In the genomic region with DNA sequence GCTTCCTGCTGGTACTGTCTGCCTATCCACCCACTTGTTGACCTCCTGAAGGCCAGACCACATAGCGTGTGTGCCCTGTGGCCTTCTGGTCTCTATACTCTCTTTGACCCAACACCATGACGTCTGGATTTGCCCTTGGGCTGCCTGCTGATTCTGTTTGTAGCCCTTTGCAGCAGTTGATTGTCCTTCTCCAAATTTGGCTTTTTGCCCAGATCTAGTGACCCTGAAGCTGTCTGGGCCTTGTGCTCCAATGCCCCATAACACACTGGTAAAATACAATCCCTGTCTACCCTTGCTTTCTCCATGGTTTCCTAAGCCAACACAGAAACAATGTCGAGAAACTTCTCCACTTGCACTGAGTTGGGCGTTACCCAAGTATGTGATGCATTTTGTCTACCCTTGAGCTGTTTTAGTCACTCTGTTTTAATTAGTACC, we compare ENCODE assay signal across 12 mouse cellular contexts.
DNase-seq lines count a peak whose midpoint lies in the region; ATAC-seq and TF ChIP-seq lines count a peak whose summit lies in the region.
"Had no signal": no experiment of that assay in that cellular context is flagged by ENCODE, and none has a peak within 500 bp of the region (broad histone marks: within the 10 kb centered on the region; RNA-seq: fewer than 3 reads in every experiment).

No protein-coding gene starts in this region.

- 73% methylated on average over 4 of the region's 4 CpGs for WGBS in heart, postnatal 0 days
- WGBS in stomach, embryonic 15.5 days = 70% methylated on average over 4 of the region's 4 CpGs
- 73% methylated on average over 4 of the region's 4 CpGs for WGBS in stomach, postnatal 0 days
- 42% methylated on average over 4 of the region's 4 CpGs for WGBS in hindbrain, embryonic 12.5 days

- H3K36me3 ChIP-seq in heart, postnatal 0 days (replicated peaks; ENCODE audit: control insufficient read depth, insufficient read depth, low read length) = no peaks in the 10 kb centered on the region
- no peaks in the 10 kb centered on the region for H3K36me3 ChIP-seq in stomach, embryonic 15.5 days
- no peaks in the 10 kb centered on the region for H3K36me3 ChIP-seq in stomach, postnatal 0 days (ENCODE audit: control insufficient read depth, insufficient read depth, low read length)
- H3K36me3 ChIP-seq in hindbrain, embryonic 12.5 days = no peaks in the 10 kb centered on the region
- H3K36me3 ChIP-seq: midbrain, embryonic 12.5 days had no signal

- TF ChIP-seq EP300 in heart, postnatal 0 days (IDR thresholded peaks at IDR 0.05; ENCODE audit: low read depth) = no peak
- no peak for TF ChIP-seq EP300 in stomach, postnatal 0 days (optimal IDR thresholded peaks at IDR 0.05)

- no peak overlapping the region for H3K27ac ChIP-seq in heart, postnatal 0 days (ENCODE audit: low read depth)
- no peak overlapping the region for H3K27ac ChIP-seq in stomach, embryonic 15.5 days
- H3K27ac ChIP-seq in stomach, postnatal 0 days (replicated peaks) = no peak overlapping the region
- no peak overlapping the region for H3K27ac ChIP-seq in hindbrain, embryonic 12.5 days
- H3K27ac ChIP-seq: layer of hippocampus, adult 2 months; liver, embryonic 14.5 days; midbrain, embryonic 12.5 days had no signal

- no peaks in the 10 kb centered on the region for H3K4me1 ChIP-seq in heart, postnatal 0 days (ENCODE audit: control insufficient read depth, insufficient read depth)
- no peaks in the 10 kb centered on the region for H3K4me1 ChIP-seq in stomach, embryonic 15.5 days
- no peaks in the 10 kb centered on the region for H3K4me1 ChIP-seq in stomach, postnatal 0 days (replicated peaks; ENCODE audit: control insufficient read depth, insufficient read depth)
- peaks cover 4% of the 10 kb centered on the region; the same call in 1 of the 2 replicates for H3K4me1 ChIP-seq in hindbrain, embryonic 12.5 days

- no peaks in the 10 kb centered on the region for H3K9me3 ChIP-seq in heart, postnatal 0 days (replicated peaks; ENCODE audit: control insufficient read depth, low read length)
- H3K9me3 ChIP-seq in stomach, embryonic 15.5 days = no peaks in the 10 kb centered on the region
- no peaks in the 10 kb centered on the region for H3K9me3 ChIP-seq in stomach, postnatal 0 days (ENCODE audit: control insufficient read depth, low read length)
- H3K9me3 ChIP-seq in hindbrain, embryonic 12.5 days (replicated peaks) = no peaks in the 10 kb centered on the region
- H3K9me3 ChIP-seq: midbrain, embryonic 12.5 days had no signal

- no peak for DNase-seq in heart, postnatal 0 days (ENCODE audit: low spot score)
- no peak for DNase-seq in heart, postnatal 25 days (ENCODE audit: low spot score)
- no peak for DNase-seq in stomach, postnatal 0 days (ENCODE audit: low spot score)
- no peak for DNase-seq in thymus, postnatal 14 days
- no peak for DNase-seq in lung, postnatal 10 days
- DNase-seq: B cell, adult 2 months had no signal

- H3K4me3 ChIP-seq in heart, postnatal 0 days (ENCODE audit: low read depth, low read length) = no peak overlapping the region
- no peak overlapping the region for H3K4me3 ChIP-seq in stomach, embryonic 15.5 days (replicated peaks)
- no peak overlapping the region for H3K4me3 ChIP-seq in stomach, postnatal 0 days (ENCODE audit: low read depth, low read length)
- no peak overlapping the region for H3K4me3 ChIP-seq in hindbrain, embryonic 12.5 days
- H3K4me3 ChIP-seq: layer of hippocampus, adult 2 months; midbrain, embryonic 12.5 days had no signal

- 0 out of 2 replicates have a peak, but pooled peaks have one; percentile 11 for ATAC-seq in heart, postnatal 0 days (ENCODE audit: insufficient read depth, low read depth)
- peak; percentile 14; the same call in 1 of the 2 replicates for ATAC-seq in stomach, embryonic 15.5 days (ENCODE audit: insufficient read depth, low FRiP score, low read depth)
- no peak for ATAC-seq in stomach, postnatal 0 days (ENCODE audit: low FRiP score, low TSS enrichment)
- ATAC-seq in hindbrain, embryonic 12.5 days (ENCODE audit: low FRiP score) = peak; percentile 46; the same call in 1 of the 2 replicates
- no peak for ATAC-seq in erythroid progenitor cell, adult 5-6 weeks (replicated peaks; ENCODE audit: low FRiP score, poor library complexity, severe bottlenecking)

- no peak for TF ChIP-seq CTCF in heart, postnatal 0 days (IDR thresholded peaks at IDR 0.05; ENCODE audit: low read depth)
- TF ChIP-seq CTCF in stomach, postnatal 0 days (IDR thresholded peaks at IDR 0.05; ENCODE audit: low read depth) = no peak

- no peaks in the 10 kb centered on the region for H3K27me3 ChIP-seq in heart, postnatal 0 days (ENCODE audit: control insufficient read depth, insufficient read depth, low read length)
- no peaks in the 10 kb centered on the region for H3K27me3 ChIP-seq in stomach, embryonic 15.5 days (replicated peaks)
- H3K27me3 ChIP-seq in stomach, postnatal 0 days (ENCODE audit: control insufficient read depth, insufficient read depth, low read length) = no peaks in the 10 kb centered on the region
- H3K27me3 ChIP-seq in hindbrain, embryonic 12.5 days = no peaks in the 10 kb centered on the region
- H3K27me3 ChIP-seq: midbrain, embryonic 12.5 days had no signal

- intact Hi-C loops in heart, postnatal 25 days (cut with DNase I) = no loop called here

- no peak overlapping the region for H3K9ac ChIP-seq in heart, postnatal 0 days (replicated peaks; ENCODE audit: low read depth, low read length)
- H3K9ac ChIP-seq in stomach, embryonic 15.5 days = no peak overlapping the region
- H3K9ac ChIP-seq in stomach, postnatal 0 days (ENCODE audit: low read length) = no peak overlapping the region
- H3K9ac ChIP-seq in hindbrain, embryonic 12.5 days = no peak overlapping the region
- H3K9ac ChIP-seq: liver, embryonic 14.5 days; midbrain, embryonic 12.5 days had no signal

- H3K4me2 ChIP-seq in heart, postnatal 0 days (ENCODE audit: low read depth, low read length) = no peak overlapping the region
- H3K4me2 ChIP-seq in stomach, embryonic 15.5 days = no peak overlapping the region
- H3K4me2 ChIP-seq in stomach, postnatal 0 days (replicated peaks; ENCODE audit: low read depth) = no peak overlapping the region
- no peak overlapping the region for H3K4me2 ChIP-seq in hindbrain, embryonic 12.5 days (replicated peaks)
- H3K4me2 ChIP-seq: midbrain, embryonic 12.5 days had no signal

Comparison
In these comparisons a context has a peak if more than half of its experiments do, and no peak if none do; other contexts are left out.
1. ATAC-seq: peak in heart, postnatal 0 days (single experiment), stomach, embryonic 15.5 days (single experiment) and hindbrain, embryonic 12.5 days (single experiment); none in stomach, postnatal 0 days (single experiment) and erythroid progenitor cell, adult 5-6 weeks (single experiment).